Mouse (Mus musculus): ENCODE results near the gene Rassf6.
A peak's percentile ranks its signal among the peaks of the same experiment; 100 is the strongest.
"Not testable (repeated sequence)": the region's sequence is repeated elsewhere in the genome, so short reads cannot be mapped to it uniquely, and the experiment has no call there.

Gene Rassf6

DNA sequence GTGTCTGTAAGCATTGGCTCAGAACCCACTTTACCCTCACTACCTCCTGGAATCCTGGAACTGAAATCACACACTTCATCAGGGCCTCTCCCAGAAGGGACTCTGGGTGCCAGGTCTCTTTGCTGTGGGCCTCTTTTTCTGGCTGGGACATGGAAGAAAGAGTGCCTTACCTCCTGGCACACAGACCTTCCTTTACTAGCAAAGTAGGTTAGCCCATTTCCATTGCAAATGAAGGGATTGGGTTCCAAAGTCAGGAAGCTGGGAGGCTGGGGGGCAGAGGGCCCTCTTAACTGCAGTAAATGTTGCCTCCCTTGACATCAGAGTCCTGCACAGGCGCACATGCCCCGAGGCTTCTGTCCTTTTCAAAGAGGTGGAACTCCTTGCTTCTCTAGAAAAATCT, 17.2 kb downstream of the Rassf6 start:
- no peak for DNase-seq

DNA sequence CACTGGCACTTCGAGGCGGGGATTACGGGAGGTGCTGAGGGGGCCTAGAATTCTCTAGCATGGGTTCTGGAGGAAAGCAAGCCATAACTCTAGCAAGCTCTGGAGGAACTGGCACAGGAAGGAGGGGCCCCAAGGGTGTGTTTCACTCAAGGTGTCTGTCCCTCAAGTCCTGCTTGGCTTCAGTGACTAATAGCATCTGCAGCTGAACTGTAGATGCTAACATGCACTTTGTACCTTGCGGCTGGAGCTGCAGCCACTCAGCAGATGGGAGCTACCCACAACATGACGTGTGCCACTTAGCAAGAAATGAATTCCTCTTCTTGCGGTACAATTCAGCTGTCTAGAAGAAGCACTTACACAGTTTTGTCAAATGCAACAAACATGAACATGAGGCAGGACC, 18.7 kb downstream of the Rassf6 start:
- no peak for DNase-seq

DNA sequence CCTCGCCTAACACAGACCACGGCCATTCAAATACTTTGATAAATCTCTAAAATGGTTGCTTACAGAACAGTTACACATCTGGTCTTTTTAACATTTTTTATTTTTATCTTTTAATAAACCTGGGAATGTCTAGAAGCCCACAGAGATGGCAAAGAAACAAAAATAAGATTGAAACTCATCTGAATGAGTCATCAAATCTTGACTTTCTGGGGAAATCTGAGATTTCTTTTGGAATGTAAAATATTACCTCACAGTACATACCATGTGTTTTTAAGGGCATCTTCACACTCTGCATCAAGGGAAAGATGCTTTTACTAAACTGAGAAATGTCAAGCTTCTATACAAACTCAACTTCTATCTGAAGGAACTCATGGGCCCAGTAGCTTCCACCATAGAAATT, 19.1 kb downstream of the Rassf6 start:
- DNase-seq = no peak

DNA sequence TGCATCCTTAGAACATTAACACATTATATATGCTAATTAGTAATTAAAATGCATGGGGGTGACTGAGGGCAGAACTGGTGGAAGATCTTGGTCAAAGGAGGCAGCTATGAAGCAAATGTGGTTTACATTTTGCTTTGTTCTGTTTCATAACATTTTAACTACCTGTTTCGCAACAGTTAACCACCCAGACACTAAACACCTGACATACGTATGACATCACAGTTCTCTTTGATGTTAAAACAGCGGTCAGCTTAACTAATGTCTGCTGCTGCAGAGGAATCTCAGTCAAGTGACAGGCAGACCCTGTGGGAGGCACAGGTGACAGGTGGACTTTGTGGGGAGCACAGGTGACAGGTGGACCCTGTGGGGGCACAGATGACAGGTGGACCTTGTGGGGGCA, 22.6 kb downstream of the Rassf6 start:
- no peak for DNase-seq

DNA sequence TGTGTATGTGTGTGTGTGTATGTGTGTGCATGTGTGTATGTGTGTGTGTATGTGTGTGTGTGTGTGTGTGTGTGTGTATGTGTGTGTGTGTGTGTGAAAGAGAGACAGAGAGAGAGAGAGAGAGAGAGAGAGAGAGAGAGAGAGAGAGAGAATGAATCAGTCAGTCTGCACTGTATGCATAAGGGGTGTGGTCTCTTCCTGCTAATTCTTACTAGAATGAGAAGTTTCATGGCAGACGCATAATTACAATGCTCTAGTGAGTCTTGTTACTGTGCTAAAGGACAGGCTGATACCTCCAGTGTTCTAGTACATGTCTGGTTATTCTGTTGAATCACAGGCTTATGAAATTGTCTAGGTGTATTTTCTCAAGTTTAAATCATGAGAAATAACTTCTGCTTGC, 27.7 kb downstream of the Rassf6 start:
- not testable (repeated sequence) for DNase-seq

DNA sequence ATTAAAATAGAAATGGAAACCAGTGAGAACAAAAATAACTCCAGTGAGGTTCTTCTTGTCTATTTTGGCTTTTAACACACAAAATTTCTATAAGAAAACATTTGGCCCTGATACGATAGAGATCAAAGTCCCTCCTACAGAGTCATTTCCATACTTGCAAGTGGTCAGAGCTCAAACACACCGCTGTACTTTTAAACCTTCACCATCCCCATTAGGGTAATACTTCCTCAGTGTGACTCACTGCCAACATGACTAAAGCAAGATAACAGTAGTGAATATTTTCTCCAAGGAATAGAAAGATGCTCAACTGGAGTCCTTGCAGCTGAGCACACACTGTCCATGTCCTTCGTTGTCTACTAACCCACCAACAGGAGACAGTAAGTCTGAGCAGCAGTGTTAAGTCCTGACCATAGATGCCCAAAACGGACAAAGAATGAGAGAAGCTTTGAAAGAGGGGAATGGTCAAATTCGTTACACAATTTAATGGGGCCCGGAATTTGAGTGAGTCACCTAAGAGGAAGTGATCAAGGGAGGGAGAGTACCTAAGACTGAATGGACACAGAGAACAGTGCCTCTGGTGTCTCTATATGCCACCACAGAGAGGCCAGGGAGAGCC, 28.4 kb downstream of the Rassf6 start:
- no peak for DNase-seq

DNA sequence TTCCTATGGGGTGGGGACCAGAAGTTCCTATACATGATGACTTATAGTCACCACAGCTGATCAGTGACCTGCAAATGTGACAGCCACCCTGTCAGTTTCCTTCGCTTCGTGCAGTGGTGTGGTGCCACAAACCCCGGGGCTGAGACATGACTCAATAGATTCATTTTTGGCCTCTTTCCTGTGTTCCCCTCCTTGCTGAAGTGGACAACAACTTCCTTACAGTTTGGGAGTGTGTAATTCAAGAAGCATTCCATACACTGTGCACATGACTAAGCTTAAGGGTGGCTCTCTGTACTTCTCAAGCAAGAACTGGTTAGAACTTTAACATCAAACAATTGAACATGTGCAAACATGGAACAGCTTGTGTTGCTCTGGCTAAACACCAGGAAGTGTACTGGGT, 29.1 kb downstream of the Rassf6 start:
- no peak for DNase-seq

DNA sequence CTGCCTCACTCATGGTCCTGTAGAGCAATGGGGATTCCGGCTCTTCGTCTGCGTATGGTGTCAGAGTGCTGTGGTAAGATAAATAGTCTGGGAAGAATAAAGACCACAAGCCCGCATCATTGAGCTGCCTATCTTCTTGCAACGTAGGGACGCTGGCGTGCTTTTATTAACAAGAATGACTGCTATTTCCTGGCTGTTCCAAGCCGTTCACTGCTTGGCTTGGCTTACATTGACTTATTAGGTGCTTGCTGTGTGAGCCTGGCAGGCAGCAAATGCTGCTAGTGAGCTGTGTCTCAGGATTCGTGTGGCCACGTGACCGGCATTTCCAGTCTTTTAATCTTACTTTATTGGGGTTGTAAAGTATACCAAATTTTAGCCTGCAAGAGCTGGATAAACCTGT, 31.6 kb downstream of the Rassf6 start:
- DNase-seq = no peak

DNA sequence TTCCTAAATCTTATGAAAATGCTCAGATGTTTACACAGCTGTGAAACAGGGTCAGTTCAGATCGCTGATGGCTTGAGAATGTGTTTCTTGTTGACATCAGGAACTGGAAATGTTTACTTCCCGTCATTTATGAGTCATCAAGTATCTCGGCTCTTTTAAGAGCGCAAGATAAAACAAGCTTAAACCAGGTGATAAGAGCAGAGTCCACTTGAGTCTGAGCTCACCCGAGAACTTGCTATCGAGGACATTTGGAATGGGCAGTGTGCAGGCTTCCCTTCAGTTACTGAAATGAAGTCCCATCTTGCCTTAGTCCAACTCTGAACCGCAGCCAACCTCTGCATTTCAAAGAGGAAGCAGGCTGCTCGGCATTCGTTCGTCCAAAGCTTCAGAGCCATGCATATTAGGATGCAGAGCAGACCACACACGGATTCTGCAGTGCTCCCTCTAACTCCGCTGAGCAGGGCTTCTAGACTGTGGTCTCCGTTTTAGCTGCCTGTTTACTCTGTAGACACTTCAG, 37.0 kb downstream of the Rassf6 start:
- no peak for DNase-seq

DNA sequence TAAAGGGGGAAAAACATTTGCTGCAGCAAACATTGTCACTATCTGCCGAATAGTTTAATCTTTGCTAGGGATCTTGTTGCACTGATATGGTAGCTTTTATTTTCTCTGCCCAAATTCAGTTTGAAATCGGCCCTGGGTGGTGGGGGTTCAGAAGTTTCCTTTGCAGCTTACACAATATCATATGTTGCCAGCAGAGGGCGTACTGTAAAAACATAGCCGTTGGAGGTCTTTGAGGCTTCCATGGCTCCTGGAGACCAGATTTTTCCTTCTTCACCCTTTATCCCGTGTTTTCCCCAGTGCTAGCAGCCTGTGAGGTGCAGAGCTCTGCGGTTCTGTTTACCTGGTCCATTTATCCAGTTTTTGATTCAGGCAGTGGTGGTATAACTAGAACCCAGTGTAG, 39.0 kb downstream of the Rassf6 start:
- DNase-seq = peak; percentile 37

DNA sequence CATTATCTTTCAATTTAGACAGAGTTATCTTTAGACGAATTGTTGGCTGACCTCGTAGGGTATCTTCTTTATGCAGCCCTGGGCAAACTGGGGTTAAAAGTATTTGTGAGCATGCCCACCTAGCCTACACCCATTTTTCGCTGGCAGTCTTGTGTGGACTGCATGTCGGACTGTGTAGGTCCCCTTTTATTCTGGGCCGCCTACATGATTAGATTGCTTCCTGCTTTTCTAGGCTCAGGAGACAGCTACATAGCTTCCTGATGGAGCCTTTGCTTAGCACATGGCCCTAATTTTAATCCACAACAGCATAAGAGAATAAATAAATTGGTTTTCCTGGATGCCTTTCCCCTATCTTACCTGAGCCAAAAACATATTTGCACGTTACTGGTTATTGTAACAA, 44.3 kb downstream of the Rassf6 start:
- DNase-seq = no peak

DNA sequence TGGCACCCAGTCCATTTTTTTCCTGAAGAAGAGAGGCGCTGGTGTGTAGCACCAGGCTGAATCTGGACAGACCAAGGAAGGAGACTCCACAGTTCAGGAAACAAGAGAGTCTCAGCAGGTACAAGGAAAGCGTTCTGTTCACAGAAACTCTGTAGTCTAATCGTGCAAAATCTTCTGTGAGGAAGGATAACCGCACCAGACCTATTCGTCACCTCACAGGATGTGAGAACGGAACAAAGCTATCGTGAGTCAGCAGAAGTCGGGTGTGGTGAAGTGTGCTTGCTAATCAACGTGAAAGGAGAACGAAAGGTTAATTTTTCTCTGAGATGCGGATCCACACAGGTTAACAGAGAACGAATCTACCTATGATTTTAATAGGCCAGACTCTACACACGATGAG, 45.5 kb downstream of the Rassf6 start:
- DNase-seq = peak; percentile 28

DNA sequence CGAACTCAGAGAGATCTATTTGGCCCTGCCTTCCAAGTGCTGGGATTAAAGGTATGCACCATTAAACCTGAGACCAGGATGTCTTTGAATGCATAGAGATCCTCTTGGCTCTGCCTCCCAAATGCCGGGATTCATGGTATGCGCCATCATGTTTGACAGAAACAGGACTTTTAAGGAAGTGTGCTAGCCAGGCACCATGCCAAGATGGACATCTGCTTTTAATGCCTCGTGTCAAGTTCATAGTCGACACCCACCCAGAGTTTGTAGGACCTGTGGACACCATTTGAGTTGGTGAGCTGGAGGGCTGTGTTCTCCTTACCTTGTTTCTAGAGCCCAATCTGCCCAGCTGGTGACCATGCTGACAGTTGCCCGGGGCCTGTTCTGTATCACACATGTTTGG, 48.5 kb downstream of the Rassf6 start:
- no peak for DNase-seq

DNA sequence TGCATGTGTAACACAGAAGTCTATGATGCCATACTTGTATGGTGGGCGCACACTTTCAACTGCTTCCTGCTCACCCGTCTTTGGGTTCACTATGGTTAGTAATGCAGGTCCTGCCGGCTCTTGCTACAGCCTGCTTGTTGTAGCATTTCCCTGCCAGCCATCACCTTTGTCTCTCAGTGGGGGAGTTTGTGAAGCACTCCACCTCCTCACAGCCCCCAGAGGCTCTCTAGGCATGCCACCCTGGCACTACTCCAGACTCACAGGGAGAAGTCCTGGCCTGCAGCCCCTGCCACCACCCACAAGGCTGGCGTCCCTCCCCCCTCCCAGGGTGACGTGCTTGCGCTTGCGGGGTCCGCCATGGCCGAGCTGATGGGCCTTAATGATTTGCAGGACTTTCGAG, 49.8 kb downstream of the Rassf6 start:
- no peak for DNase-seq

DNA sequence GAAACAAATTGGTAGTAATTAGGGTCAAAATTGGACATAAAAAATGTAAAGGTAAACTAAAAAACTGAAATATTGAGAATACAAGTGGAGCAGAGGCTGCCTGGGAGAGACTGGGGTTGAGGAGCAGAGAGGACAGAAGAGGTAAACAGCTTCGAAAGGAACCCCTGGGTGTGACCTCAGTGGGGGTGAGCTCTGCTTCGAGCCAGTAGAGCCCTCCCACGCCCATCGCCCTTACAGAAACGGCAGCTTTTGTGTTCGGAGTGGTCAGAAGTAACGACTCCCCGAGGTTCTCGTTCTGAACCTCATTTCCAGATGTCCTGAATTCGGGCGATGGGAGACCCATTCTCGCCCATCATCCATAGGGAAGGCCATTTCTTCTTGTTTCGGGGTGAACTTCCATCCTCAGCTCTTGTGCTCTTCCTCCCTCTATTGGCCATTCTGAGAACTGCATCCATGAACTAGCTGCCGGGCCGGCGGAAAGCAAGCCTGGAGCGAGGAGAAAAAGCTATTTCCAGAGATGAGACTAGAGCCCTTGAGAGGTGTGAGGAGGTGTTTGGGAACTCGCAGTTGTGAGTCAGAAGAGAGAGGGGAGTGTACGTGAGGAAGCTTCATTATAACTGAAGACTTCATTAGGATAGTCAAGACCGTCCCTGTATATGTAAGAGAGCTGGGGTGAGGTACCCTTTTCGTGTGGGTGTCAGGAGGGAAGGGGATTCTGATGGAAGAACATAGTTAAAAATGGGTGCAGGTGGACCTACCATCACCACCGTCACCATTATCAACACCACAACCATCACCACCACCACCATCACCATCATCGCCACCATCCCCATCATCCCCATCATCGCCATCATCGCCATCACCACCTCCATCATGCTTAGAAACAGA, 51.5 kb downstream of the Rassf6 start:
- DNase-seq = peak; percentile 58

DNA sequence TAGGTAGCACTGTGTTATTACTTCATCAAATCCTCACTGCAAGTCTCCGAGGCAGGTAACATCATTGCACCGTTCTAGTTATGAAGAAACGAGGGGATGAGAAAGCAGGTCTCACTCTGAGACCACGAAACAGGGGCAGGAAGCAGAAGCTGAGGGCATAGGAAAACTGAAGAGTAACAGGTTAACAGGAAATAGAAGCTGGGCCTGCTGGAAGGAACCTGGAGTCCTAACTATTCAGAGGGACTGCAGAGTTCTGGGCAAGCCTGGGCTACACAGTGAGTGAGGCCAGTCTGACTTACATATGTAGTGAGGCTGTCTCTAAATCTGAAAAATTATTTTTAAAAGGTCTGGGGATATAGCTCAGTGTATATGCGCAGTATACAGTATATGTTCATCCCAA, 52.4 kb downstream of the Rassf6 start:
- DNase-seq = no peak

DNA sequence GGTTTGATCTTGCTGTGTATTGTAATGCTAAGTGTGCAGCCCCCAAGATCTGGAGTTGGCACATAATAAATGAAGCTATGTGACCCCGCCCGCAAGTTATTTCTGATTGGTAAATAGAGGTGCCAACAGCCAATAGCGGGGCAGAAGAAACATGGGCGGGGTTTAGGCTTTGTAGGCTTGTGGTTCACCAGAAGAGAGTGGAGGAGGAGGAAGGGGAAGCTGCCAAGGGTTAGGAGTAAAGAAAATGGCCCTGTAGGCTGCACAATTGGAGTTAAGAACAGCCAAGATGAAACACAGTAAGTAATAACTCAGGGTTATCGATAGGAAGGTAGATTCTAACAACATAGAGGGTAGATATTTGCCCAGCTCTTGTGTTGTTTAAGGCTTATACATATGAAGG, 53.9 kb downstream of the Rassf6 start:
- DNase-seq = no peak

DNA sequence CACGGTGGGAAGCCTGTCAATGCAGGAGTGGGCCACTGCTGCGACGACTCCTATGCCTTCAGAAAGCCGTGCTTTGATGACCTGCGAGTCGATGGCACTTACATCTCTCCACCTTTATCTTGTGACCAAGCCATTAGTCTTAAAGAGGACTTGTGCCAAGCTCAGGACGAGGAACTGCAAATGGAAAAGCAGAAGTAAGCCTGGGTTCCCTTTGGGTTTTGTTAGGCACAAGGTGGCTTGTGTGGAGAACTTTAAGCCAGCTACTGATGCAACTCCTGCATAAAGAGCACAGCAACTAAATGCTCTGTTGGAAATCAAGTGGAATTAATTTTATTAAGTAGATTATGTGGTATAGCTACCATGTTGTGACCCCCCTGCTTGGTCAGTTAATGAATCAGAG, 55.7 kb downstream of the Rassf6 start:
- no peak for DNase-seq

DNA sequence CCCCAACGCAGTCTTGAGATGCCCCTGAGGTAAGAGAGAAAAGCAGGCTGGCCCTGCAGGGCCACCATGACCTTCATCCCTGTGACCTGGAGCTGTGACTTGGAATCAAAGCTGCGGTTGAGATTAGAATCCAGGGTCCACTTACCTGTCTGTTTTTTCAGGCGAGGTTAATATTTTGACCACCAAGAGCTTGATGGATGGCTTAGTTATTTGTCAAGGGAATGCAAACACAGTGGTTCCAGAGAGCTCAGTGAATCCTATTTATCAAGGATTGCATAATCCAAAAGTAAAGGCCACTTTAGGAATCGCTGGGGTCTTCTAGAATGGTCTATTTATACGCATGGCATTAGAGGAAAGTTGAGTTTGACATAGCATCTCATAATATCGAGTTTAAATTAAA, 58.3 kb downstream of the Rassf6 start:
- DNase-seq = no peak

DNA sequence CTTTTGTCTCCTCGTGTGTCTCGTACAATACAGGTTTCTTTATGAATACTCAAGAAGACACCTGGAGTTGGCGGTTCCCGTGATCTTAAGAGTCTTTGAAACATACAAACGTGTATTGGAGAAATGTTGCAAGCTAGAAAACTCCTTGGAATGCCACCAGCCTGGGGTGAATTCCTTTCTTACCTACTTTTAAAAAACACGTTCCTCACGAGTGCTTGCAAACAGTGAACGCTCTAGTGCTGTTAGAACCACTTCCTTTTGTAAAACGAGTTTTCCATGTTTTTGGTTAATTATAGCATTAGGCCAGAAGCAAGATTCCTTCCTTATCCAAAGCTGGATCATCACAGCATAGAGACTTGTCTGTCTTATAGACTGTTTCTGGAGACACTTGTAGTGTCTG, 60.9 kb downstream of the Rassf6 start:
- DNase-seq = no peak

DNA sequence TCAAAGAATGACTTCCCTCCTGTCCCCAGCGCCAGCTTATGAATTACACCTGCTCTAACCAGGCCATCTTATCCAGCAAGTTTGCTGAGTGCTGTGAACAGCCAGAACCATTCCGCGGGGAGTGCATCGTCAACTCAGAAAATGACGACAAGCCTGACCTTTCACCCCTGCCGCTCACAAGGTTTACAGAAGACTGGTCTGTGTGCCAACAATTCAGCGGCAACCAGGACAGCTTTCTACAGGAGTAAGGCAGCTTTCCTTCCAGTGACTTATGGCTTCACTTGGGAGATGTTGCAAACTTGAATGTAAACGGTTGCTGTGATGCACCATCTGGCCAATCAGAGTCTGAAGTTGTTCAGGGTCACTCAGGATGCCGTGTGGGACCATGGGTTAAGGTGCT, 62.7 kb downstream of the Rassf6 start:
- DNase-seq = no peak

DNA sequence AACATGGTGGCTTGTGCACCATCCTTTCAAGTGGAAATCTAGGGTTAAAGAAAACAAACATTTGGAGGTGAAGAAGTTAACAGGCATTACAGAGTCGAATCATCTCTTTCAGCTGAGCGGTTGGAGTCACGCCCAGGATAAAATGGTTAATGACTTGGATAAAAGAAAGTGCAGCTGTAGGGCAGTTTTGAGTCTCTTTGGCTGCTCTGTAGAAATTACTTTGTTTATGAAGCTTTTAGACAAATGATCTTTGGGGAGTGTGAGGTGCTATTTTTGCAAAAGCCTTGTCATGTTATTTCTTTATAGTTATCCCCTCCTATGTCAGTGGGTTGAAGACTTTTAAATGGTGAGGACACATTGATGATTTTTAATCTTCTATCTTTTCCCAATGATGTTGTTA, 69.2 kb downstream of the Rassf6 start:
- no peak for DNase-seq

DNA sequence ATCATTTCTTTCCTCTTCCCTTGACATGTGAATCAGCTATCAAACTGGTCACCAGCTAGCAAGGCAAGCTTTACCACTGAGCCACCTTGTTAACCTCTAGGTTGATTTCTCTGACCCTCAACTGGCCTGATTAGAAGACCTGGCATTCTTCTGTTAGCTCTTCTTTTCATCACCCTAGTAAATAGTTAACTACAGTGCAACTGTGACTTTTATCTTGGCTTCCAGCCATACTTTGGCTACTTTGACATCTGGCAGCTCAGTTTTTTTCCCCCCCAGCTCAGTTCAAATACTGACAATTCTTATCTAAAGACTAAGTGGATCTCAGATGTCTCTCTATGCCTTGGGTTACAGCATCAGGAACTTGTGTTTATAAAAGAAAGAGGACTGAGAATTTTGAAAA, 72.1 kb downstream of the Rassf6 start:
- DNase-seq = no peak

DNA sequence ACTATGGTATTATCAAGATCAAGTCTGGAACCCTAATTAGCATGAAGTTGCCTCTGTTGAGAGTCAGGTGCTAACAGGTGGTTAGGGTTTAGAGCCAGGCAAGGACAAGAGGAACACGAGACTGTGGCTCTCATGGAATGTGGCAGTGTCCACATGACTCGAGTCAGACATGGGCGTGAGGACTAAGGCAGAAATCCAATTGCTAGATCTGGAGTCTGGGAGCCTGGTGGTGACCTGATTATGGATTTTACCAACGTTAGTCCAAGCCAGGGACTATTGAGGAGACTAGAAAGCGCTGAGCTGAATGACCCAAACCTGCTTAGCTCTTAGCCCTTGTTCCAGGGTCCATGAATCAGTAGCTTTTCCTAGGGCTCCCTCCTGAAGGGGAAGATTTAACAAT, 72.7 kb downstream of the Rassf6 start:
- no peak for DNase-seq

DNA sequence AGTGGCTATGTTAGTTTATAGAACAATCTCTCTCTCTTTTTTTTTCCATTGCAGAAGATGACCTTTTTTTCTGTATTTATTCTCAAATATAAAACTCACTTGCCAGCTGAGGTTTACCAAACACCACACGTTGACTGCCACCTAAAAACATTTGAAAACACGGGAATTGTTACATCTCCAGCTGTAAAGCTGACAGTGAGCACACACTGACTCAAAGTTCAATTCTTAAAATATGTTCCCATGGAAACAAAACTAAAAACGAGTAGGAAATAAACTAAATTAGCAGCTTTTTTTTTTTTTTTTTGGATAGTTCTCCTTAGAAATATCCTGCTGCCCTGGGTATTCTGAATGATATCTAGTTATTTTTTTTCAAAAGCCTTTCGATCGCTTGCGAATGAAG, 75.3 kb downstream of the Rassf6 start:
- no peak for DNase-seq
